Mouse (Mus musculus): ENCODE data around the gene Ltbp1. TPM values are rescaled to one million over a fixed set of nuclear protein-coding genes. Genes with fewer than 3 reads are reported as not detected.

The Ltbp1 gene
- total RNA-seq, 2 experiments from 2014 or later = 5.0 to 5.1 TPM

DNA sequence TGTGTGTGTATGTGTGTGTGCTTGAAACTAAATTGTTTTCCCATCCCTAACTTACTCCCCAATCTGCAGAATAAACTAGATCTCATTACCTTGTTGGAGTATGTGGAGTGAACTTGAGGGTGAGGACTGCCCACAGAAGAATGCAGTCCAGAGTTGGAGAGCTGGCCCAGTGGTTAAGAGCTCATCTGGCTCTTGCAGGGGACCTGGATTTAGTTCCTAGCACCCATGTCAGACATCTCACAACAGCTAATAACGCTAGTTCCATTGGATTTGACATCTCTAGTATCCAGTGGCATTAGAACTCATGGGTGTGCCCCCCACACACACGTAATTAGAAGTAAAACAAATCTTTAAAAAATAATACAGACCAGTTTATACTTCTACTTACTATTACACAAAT is 428.8 kb downstream of the Ltbp1 start:
- no peak for DNase-seq (ENCODE audit: low spot score in 2 of 2)

DNA sequence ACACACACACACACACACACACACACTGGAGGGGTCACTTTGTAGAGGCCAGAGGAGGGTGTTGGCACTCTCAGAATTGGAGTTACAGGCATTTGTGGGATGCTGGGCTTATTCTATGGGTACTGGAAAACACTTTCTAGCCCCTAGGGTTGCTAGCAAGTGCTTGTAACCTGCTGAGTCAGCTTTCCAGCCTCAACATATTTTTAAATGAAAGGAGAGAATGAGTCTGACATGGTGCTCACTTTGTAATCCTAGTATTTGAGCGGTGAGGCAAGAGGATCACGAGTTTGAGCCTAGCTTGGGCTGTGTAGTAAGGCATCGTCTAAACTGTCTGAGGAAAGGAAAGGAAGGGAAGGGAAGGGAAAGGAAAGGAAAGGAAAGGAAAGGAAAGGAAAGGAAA is 429.5 kb downstream of the Ltbp1 start:
- DNase-seq (ENCODE audit: low spot score in 2 of 2) = no peak

DNA sequence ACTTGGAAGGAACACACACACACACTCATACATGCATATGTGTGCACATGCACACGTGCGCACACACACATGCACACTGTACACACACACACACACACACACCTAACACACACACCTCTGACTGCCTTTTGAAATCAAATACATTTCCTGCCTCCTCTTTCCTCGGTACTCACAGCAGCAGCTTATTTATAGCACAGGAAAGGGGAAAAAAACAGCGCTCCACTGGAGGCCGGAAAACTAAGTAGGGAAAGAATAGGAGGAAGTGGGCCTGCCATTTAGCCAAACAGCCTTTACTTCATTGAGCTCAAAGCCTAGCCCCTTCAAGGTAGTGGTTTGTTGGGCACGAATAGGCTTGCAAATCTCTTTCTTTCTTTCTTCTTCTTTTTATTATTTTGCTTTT is 430.2 kb downstream of the Ltbp1 start, which contains the start of gene Rasgrp3:
TSS of gene Rasgrp3 (plus strand) at position 298 of the 400 bp plus-strand sequence.
- DNase-seq (ENCODE audit: low spot score in 2 of 2) = no peak

DNA sequence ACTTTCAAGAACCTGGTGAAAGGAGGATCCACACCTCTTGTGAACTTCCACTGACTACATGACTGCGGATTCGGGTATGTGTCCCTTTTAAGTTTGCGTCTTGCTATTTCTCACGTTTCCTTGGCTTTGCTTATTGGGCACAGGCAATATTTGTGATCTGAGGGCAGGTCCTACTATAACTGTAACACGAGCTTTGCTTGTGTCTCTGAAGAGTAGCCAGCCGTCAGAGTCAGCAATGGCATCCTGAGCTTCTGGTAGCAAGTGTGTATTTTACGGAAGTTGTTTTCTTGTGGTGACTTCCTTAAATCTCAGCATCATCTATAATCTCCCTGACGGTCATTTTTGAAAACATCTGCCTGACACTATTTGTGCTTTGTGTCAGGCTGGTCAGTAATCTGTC is 430.7 kb downstream of the Ltbp1 start:
- DNase-seq (ENCODE audit: low spot score in 2 of 2) = no peak

DNA sequence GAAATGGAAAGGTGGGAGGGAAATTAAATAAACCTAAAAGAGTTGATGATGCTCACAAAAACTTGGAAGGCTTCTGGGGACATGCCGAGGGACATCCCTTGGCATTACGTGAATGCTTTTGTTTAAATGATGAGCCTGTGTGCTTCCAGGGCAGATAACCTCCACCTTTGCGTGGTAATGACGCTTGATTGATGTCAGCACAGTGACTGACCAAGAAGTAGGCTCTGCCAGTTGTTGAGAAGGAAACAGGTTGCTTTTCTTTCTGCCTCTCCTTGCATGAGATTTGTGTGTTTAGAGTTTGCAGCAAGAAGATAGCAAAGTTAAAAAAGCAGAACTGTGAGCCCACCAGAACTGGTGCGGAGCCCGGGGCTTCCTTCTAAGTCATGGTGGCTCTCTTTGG is 431.5 kb downstream of the Ltbp1 start:
- no peak for DNase-seq (ENCODE audit: low spot score in 2 of 2)

DNA sequence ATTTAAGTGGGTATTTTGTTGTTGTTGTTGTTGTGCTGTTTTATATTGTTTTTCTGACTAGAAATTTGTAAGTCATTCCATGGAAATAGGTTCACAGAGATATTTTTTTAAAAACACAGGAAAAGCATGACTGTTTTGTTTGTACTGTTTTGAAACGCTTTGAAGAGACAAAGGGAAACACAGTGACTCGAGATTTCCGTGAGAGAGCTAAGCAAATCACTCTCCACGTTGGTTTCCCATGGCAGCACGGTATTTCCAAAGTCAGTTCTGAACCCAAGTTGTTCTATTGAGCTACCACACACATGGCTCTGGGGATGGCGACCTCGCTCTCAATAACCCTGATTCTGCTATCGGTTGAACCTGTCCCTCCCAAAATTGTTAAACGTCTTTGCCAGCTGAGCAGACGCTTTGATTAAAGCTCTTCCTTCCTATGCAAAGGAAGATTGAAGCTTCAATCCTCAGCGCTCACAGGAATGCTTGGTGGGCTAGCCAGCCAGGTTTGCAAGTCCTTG is 431.9 kb downstream of the Ltbp1 start:
- no peak for DNase-seq (ENCODE audit: low spot score in 2 of 2)

DNA sequence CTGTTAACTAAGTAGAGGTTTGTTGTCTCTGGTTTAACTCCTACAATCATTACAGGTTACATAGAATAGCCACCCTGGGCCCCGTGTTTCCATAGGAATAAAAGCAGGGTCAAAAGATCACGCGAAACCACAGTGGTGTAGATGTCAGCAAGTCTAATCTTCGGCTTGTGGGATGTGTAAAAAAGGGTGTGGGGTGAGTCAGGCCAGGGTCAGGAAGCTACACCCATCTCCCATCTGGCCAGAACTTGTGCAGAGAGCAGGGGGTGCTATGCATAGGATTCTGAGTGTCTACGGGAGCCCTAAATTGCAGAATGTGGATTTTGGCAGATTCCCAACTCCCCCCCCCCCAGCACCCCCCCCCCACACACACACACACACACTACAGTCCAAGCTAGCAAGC is 432.8 kb downstream of the Ltbp1 start:
- DNase-seq (ENCODE audit: low spot score in 2 of 2) = no peak

DNA sequence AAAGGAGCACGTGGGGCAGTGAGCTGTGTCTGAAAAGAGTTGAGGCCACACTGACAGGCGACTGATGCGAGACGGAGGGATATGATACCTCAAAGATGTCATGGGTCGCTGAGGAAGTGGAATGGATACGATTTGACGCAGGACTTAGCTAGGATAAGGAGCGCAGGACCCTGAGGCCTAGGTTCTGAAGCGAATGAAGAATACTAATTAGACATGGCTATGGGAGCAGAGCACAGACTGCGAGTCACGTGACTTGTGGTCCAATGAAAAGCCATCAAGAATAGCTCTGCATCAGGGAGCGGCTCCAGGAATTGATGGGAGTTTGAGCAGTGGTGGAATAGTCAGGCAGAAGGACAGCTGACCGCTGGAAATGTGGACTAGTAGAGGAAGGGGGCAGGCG is 433.7 kb downstream of the Ltbp1 start:
- DNase-seq (ENCODE audit: low spot score in 2 of 2) = no peak

DNA sequence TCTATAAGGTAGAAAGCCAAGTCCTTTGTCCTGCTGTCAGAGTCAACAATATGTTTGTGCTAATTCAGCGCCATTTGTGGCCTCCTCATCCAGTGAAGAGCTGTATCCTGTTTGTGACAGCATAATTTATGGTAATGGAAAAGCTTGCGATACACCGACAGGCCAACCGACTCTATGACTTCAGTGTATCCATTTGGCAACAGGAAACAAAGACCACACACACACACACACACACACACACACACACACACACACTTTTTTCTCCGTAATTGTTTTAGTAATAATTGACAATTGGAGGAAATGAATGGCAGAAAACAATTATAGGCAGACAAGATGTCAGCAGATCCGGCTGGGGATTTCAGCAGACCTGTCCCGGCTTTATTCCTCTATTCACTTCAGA is 435.3 kb downstream of the Ltbp1 start:
- no peak for DNase-seq (ENCODE audit: low spot score in 2 of 2)

DNA sequence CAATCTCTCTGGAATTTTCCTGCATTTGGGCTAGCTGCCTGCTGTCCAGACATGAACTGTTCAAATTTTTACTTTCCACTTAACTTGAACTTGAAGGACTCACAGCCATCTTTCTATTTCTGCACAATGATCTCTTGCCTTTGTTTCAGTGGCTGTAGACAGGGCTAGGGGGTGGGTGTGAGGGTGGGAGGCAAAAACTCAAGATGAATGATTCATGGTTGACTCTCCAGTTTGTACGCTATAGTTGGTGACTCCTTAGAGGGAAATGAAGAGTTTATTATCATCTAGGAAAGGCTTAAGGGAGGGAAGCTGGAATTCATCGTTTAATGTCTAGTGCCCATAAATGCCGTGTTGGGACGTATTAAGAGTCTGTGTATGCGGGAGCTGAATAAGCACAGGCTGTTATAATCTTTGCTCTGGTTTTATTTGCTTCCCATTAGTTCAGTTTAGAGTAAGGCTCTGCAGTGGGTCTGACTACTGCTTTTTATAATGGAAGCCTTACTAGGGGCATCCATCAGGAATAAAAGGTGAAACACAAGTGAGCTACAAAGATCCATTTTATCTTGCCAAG is 436.0 kb downstream of the Ltbp1 start:
- no peak for DNase-seq (ENCODE audit: low spot score in 2 of 2)

Data from layer of hippocampus, adult 18-20 months (tissue).